Mouse (Mus musculus) intestine, postnatal 0 days (tissue): ENCODE measurements around the gene Mfsd11. TPM values are rescaled to one million over a fixed set of nuclear protein-coding genes. Genes with fewer than 3 reads are reported as not detected.

ENCODE experiments used
- ATAC-seq: fragments of 200-750 bp; cut with Nextera tagmentation; 2 replicates; pipeline ENCODE4 v1.8.0; 2017; ENCODE audit warnings: mild to moderate bottlenecking, moderate TSS enrichment, moderate library complexity
- H3K27ac ChIP-seq: fragments of 300-500 bp; sonication (generic); 2 replicates; pipeline ENCODE4 v1.5.1; 2014; ENCODE audit warnings: mild to moderate bottlenecking, low read depth, low read length, moderate library complexity
- H3K27me3 ChIP-seq: fragments of 300-500 bp; sonication (generic); replicated peaks from 2 replicates; pipeline ENCODE4 v1.6.1; 2014; ENCODE audit warnings: low read length, mixed read lengths; ENCODE audit not compliant: control insufficient read depth, insufficient read depth
- H3K36me3 ChIP-seq: fragments of 300-500 bp; sonication (generic); 2 replicates; pipeline ENCODE4 v1.6.1; 2014; ENCODE audit warnings: mild to moderate bottlenecking, moderate library complexity; ENCODE audit not compliant: control insufficient read depth, insufficient read depth
- H3K4me1 ChIP-seq: fragments of 300-500 bp; sonication (generic); replicated peaks from 2 replicates; pipeline ENCODE4 v1.6.1; 2014; ENCODE audit warnings: antibody characterized with exemption, low read length, mixed read lengths; ENCODE audit not compliant: control insufficient read depth, insufficient read depth
- H3K4me2 ChIP-seq: fragments of 300-500 bp; sonication (generic); replicated peaks from 2 replicates; pipeline ENCODE4 v1.6.1; 2014; ENCODE audit warnings: low read depth, mild to moderate bottlenecking, moderate library complexity
- H3K4me3 ChIP-seq: fragments of 300-500 bp; sonication (generic); 2 replicates; pipeline ENCODE4 v1.5.1; 2014; ENCODE audit warnings: low read depth, low read length
- H3K9ac ChIP-seq: fragments of 300-500 bp; sonication (generic); 2 replicates; pipeline ENCODE4 v1.6.1; 2014; ENCODE audit warnings: mild to moderate bottlenecking, low read depth, low read length
- H3K9me3 ChIP-seq: fragments of 300-500 bp; sonication (generic); 2 replicates; pipeline ENCODE4 v1.6.1; 2016; ENCODE audit warnings: mixed run types; ENCODE audit not compliant: control insufficient read depth
- CTCF ChIP-seq: sonication (generic); IDR thresholded peaks from 2 replicates; pipeline ENCODE4 v1.5.1; 2016; ENCODE audit warnings: low read depth, mild to moderate bottlenecking, control low read depth, antibody characterized with exemption, moderate library complexity
- WGBS: fragments of 180-500 bp; shearing (Covaris S2); extraction: QIAGEN DNeasy Blood & Tissue Kit; methylation state at CpG from one replicate; pipeline ENCODE4 v1.1.7; 2014; 5-methylcytosine and 5-hydroxymethylcytosine counted together
- polyA plus RNA-seq: library from polyadenylated mRNA; unstranded; fragments of >200 nt; fragmentation: Nextera tagmentation; extraction: Ambion mirVana; gene quantifications from 2 replicates; pipeline ENCODE4 v1.2.1, GENCODE M21; 2015

Mfsd11 gene
- polyA plus RNA-seq, 1 experiment from 2014 or later = 100 TPM

- H3K4me2 ChIP-seq = no peak overlapping the region
- H3K4me3 ChIP-seq = no peak overlapping the region
- no peak overlapping the region for H3K9ac ChIP-seq
- ATAC-seq = no peak
- 0% methylated on average over 6 of the region's 6 CpGs for WGBS
- peaks cover 58% of the 10 kb centered on the region for H3K27me3 ChIP-seq
- no peaks in the 10 kb centered on the region for H3K4me1 ChIP-seq
- H3K36me3 ChIP-seq = no peaks in the 10 kb centered on the region
- H3K27ac ChIP-seq = no peak overlapping the region
- H3K9me3 ChIP-seq = no peaks in the 10 kb centered on the region
- no peak for TF ChIP-seq CTCF
Observed at GRCm38 (mm10) chr11:116920746-116921145, 68.5 kb downstream of the Mfsd11 start.

GRCm38 (mm10) chr11:116922058-116922457, 69.8 kb downstream of the Mfsd11 start:
- ATAC-seq = no peak
- no peak for TF ChIP-seq CTCF
- 42% methylated on average over 7 of the region's 7 CpGs for WGBS

More at GRCm38 (mm10) chr11:116922058-116922457, 69.8 kb downstream of the Mfsd11 start:
- Histone ChIP-seq H3K4me2 (no peak overlapping the region), H3K9me3 (no peaks in the 10 kb centered on the region), H3K36me3 (no peaks in the 10 kb centered on the region), H3K9ac (no peak overlapping the region), H3K27ac (no peak overlapping the region), H3K4me1 (no peaks in the 10 kb centered on the region), H3K4me3 (no peak overlapping the region), H3K27me3 (peaks cover 56% of the 10 kb centered on the region)

Other genes starting within 250 kb of the Mfsd11 start
- 7.6 and 8.4 TPM in 2 replicates for gene Rhbdf2, start 225.4 kb upstream of the Mfsd11 start, polyA plus RNA-seq
- 0.84 and 1.1 TPM in 2 replicates for gene Prcd, start 198.9 kb upstream of the Mfsd11 start, polyA plus RNA-seq
- 17.5 and 20.2 TPM in 2 replicates for gene Cygb, start 198.1 kb upstream of the Mfsd11 start, polyA plus RNA-seq
- 0.12 TPM in 1 of 2 replicates, not detected in the other for gene St6galnac1, start 76.9 kb upstream of the Mfsd11 start, polyA plus RNA-seq
- 33.6 and 39.4 TPM in 2 replicates for gene Mxra7, start 24.4 kb upstream of the Mfsd11 start, polyA plus RNA-seq
- 34.1 and 37.1 TPM in 2 replicates for gene Mettl23, start 9.2 kb upstream of the Mfsd11 start, polyA plus RNA-seq
- 44.4 and 44.7 TPM in 2 replicates for gene Jmjd6, start 9.0 kb upstream of the Mfsd11 start, polyA plus RNA-seq
- gene Srsf2, start 654 bp downstream of the Mfsd11 start, polyA plus RNA-seq = 354 and 366 TPM in 2 replicates
- 0.25 and 0.48 TPM in 2 replicates for gene Mgat5b, start 66.4 kb downstream of the Mfsd11 start, polyA plus RNA-seq